Comparison of ENCODE assay signal across 24 mouse cellular contexts in genomic region chr11:4113496-4113895, GRCm38 (mm10).
"Had no signal": no experiment of that assay in that cellular context is flagged by ENCODE, and none has a peak within 500 bp of the region (broad histone marks: within the 10 kb centered on the region; RNA-seq: fewer than 3 reads in every experiment).

No protein-coding gene starts in this region.

- H3K27me3 ChIP-seq: hindbrain, embryonic 15.5 days had no signal

- ATAC-seq: hindbrain, postnatal 0 days; intestine, embryonic 15.5 days; intestine, postnatal 0 days had no signal

- DNase-seq: gastrocnemius, postnatal 14 days; gastrocnemius, postnatal 36 days; heart, adult 11 months; heart, adult 2 months; heart, postnatal 14 days; heart, postnatal 36 days; kidney, adult 18-20 months; kidney, adult 8-10 months; kidney, postnatal 10 days; kidney, postnatal 36 days; left cerebral cortex, postnatal 4 days; liver, embryonic 13.5 days had no signal

- H3K4me2 ChIP-seq: heart, embryonic 11.5 days; heart, embryonic 13.5 days; heart, embryonic 15.5 days; hindbrain, embryonic 13.5 days; hindbrain, embryonic 15.5 days; intestine, embryonic 15.5 days; limb, embryonic 13.5 days; limb, embryonic 15.5 days; liver, embryonic 11.5 days; liver, embryonic 13.5 days; liver, embryonic 15.5 days had no signal

- H3K4me3 ChIP-seq: heart, adult 2 months; heart, embryonic 13.5 days; heart, embryonic 15.5 days; hindbrain, embryonic 13.5 days; hindbrain, embryonic 15.5 days; intestine, embryonic 15.5 days; limb, embryonic 13.5 days; limb, embryonic 15.5 days; liver, embryonic 13.5 days; liver, embryonic 15.5 days had no signal

- H3K27ac ChIP-seq: heart, adult 2 months; heart, embryonic 13.5 days; heart, embryonic 15.5 days; hindbrain, embryonic 13.5 days; hindbrain, embryonic 15.5 days; hindbrain, postnatal 0 days; intestine, embryonic 15.5 days; limb, embryonic 13.5 days; limb, embryonic 15.5 days; liver, embryonic 13.5 days; liver, embryonic 15.5 days had no signal

- H3K36me3 ChIP-seq: heart, embryonic 13.5 days; heart, embryonic 15.5 days; intestine, embryonic 15.5 days had no signal

- H3K9ac ChIP-seq: heart, embryonic 13.5 days; heart, embryonic 15.5 days; hindbrain, embryonic 13.5 days; hindbrain, embryonic 15.5 days; intestine, embryonic 15.5 days; limb, embryonic 13.5 days; limb, embryonic 15.5 days; liver, embryonic 13.5 days; liver, embryonic 15.5 days had no signal

- H3K9me3 ChIP-seq: heart, embryonic 13.5 days; heart, embryonic 15.5 days; hindbrain, embryonic 13.5 days; hindbrain, embryonic 15.5 days; intestine, embryonic 15.5 days; limb, embryonic 13.5 days; limb, embryonic 15.5 days; liver, embryonic 13.5 days; liver, embryonic 15.5 days had no signal
